Mouse (Mus musculus): Measurements from ENCODE around the gene Sprr2h. TPM values are rescaled to one million over a fixed set of nuclear protein-coding genes. Genes with fewer than 3 reads are reported as not detected.

The Sprr2h gene
- polyA plus RNA-seq, 1 experiment from 2014 or later = not detected

Other genes with a start within 250 kb of the Sprr2h start
- not detected in 2 replicates for gene Lelp1, start 242.9 kb upstream of the Sprr2h start, polyA plus RNA-seq (2015; fragmentation: Nextera tagmentation; extraction: Ambion mirVana)
- gene Sprr2a1, start 169.9 kb upstream of the Sprr2h start, polyA plus RNA-seq (2015; fragmentation: Nextera tagmentation; extraction: Ambion mirVana) = 0.22 TPM in 1 of 2 replicates, not detected in the other
- gene Sprr2a2, start 169.8 kb upstream of the Sprr2h start, polyA plus RNA-seq (2015; fragmentation: Nextera tagmentation; extraction: Ambion mirVana) = 4.2 and 15.4 TPM in 2 replicates
- 0.87 TPM in 1 of 2 replicates, not detected in the other for gene Sprr2a3, start 100.3 kb upstream of the Sprr2h start, polyA plus RNA-seq (2015; fragmentation: Nextera tagmentation; extraction: Ambion mirVana)
- not detected in 2 replicates for gene Sprr2b, start 69.1 kb upstream of the Sprr2h start, polyA plus RNA-seq (2015; fragmentation: Nextera tagmentation; extraction: Ambion mirVana)
- gene Sprr2d, start 46.5 kb upstream of the Sprr2h start, polyA plus RNA-seq (2015; fragmentation: Nextera tagmentation; extraction: Ambion mirVana) = not detected in 2 replicates
- gene Sprr2e, start 33.5 kb upstream of the Sprr2h start, polyA plus RNA-seq (2015; fragmentation: Nextera tagmentation; extraction: Ambion mirVana) = not detected in 2 replicates
- not detected in 2 replicates for gene Sprr2f, start 20.5 kb upstream of the Sprr2h start, polyA plus RNA-seq (2015; fragmentation: Nextera tagmentation; extraction: Ambion mirVana)
- gene Sprr2i, start 22.3 kb downstream of the Sprr2h start, polyA plus RNA-seq (2015; fragmentation: Nextera tagmentation; extraction: Ambion mirVana) = not detected in 2 replicates
- gene Sprr2j-ps, start 32.4 kb downstream of the Sprr2h start, polyA plus RNA-seq (2015; fragmentation: Nextera tagmentation; extraction: Ambion mirVana) = not detected in 2 replicates
- gene Gm9774, start 43.7 kb downstream of the Sprr2h start, polyA plus RNA-seq (2015; fragmentation: Nextera tagmentation; extraction: Ambion mirVana) = 7.5 and 8.0 TPM in 2 replicates
- gene Sprr2k, start 46.9 kb downstream of the Sprr2h start, polyA plus RNA-seq (2015; fragmentation: Nextera tagmentation; extraction: Ambion mirVana) = not detected in 2 replicates
- gene Sprr1b, start 53.1 kb downstream of the Sprr2h start, polyA plus RNA-seq (2015; fragmentation: Nextera tagmentation; extraction: Ambion mirVana) = not detected in 2 replicates
- 0.20 TPM in 1 of 2 replicates, not detected in the other for gene Sprr3, start 73.0 kb downstream of the Sprr2h start, polyA plus RNA-seq (2015; fragmentation: Nextera tagmentation; extraction: Ambion mirVana)
- 0.82 and 1.2 TPM in 2 replicates for gene Sprr1a, start 100.2 kb downstream of the Sprr2h start, polyA plus RNA-seq (2015; fragmentation: Nextera tagmentation; extraction: Ambion mirVana)
- not detected in 2 replicates for gene Sprr4, start 114.8 kb downstream of the Sprr2h start, polyA plus RNA-seq (2015; fragmentation: Nextera tagmentation; extraction: Ambion mirVana)
- gene 2310046K23Rik, start 148.8 kb downstream of the Sprr2h start, polyA plus RNA-seq (2015; fragmentation: Nextera tagmentation; extraction: Ambion mirVana) = not detected in 2 replicates
- gene Ivl, start 188.1 kb downstream of the Sprr2h start, polyA plus RNA-seq (2015; fragmentation: Nextera tagmentation; extraction: Ambion mirVana) = not detected in 2 replicates
- gene Smcp, start 203.3 kb downstream of the Sprr2h start, polyA plus RNA-seq (2015; fragmentation: Nextera tagmentation; extraction: Ambion mirVana) = not detected in 2 replicates
- not detected in 2 replicates for gene 2210017I01Rik, start 221.8 kb downstream of the Sprr2h start, polyA plus RNA-seq (2015; fragmentation: Nextera tagmentation; extraction: Ambion mirVana)
- gene Lce6a, start 236.0 kb downstream of the Sprr2h start, polyA plus RNA-seq (2015; fragmentation: Nextera tagmentation; extraction: Ambion mirVana) = not detected in 2 replicates

All from lung, embryonic 15.5 days (tissue).